Comparison of ENCODE assay signal across 8 mouse cellular contexts in the genomic region with DNA sequence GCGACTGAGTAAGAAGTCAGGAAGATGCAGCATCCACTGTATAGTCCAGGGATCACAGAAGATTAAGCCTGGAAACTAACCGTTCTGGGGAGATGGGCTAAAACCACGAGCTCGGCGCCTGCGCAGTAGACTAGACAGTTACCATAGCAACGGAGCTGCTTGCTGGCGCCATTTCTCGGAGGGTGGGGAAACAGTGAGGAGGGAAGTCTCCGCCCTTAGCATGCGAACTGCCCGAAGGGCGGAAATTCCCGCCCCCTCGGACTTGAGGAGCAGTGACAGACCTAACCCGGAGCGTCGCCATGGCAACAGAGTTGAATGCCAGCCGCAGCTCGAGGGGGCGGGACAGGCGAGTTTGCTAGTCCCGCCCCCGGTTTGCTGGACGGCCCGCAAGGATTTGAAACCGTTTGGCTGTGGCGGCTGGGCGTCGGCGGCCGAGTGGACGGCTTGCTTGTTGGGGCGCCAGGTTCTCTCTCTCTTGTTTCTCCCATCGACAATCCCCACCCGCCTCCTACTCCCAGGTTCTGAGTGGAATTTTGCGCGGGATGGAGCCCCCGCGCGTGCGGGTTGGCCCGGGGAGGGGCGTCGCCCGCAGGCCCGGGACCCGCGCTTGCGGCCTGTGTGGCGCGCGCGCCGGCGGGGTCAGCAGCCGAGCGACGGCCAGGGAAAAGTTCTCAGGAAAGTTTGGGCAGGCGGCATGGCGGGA. TPM values are rescaled to one million over a fixed set of nuclear protein-coding genes. Genes with fewer than 3 reads are reported as not detected.
DNase-seq lines count a peak whose midpoint lies in the region; ATAC-seq lines count a peak whose summit lies in the region.

A gene (plus strand): TSS at position 304 of the 703 bp plus-strand sequence.

- ATAC-seq in forebrain, embryonic 14.5 days: peak; percentile 95
- peak; percentile 94 for ATAC-seq in neural tube, embryonic 15.5 days (ENCODE audit: low FRiP score)

- peak; percentile 100 for DNase-seq in ES-CJ7 (ENCODE audit: low read depth, low spot score)
- peak; percentile 89 for DNase-seq in cerebellum, adult 11 months
- DNase-seq in forebrain, embryonic 14.5 days (ENCODE audit: low spot score): peak; percentile 99
- DNase-seq in heart, postnatal 14 days: peak; percentile 96 to 97
- DNase-seq in layer of hippocampus, adult 11-12 months (ENCODE audit: low spot score): peak; percentile 99
- DNase-seq in lung, adult 18-20 months: peak; percentile 99
- peak; percentile 99 for DNase-seq in testis, postnatal 14 days (ENCODE audit: low spot score)

- no peaks in the 10 kb centered on the region for H3K27me3 ChIP-seq in forebrain, embryonic 14.5 days (replicated peaks; ENCODE audit: control insufficient read depth, insufficient read depth, low read length)
- 0 out of 2 replicates have a peak, but pooled peaks cover 4% of the 10 kb centered on the region for H3K27me3 ChIP-seq in neural tube, embryonic 15.5 days (replicated peaks)

- H3K4me1 ChIP-seq in forebrain, embryonic 14.5 days (ENCODE audit: control insufficient read depth, insufficient read depth, low read length): peaks cover 12% of the 10 kb centered on the region
- H3K4me1 ChIP-seq in neural tube, embryonic 15.5 days: peaks cover 18% of the 10 kb centered on the region

- peak within 1 kb of the TSS; percentile 57 for H3K4me3 ChIP-seq in forebrain, embryonic 14.5 days (ENCODE audit: low read depth, low read length)
- peak within 1 kb of the TSS; percentile 53 for H3K4me3 ChIP-seq in neural tube, embryonic 15.5 days (replicated peaks)

- H3K4me2 ChIP-seq in forebrain, embryonic 14.5 days (ENCODE audit: low read length): peak within 1 kb of the TSS; percentile 70
- peak within 1 kb of the TSS; percentile 73 for H3K4me2 ChIP-seq in neural tube, embryonic 15.5 days

- H3K36me3 ChIP-seq in forebrain, embryonic 14.5 days (ENCODE audit: control insufficient read depth, insufficient read depth, low read length): no peaks in the 10 kb centered on the region
- H3K36me3 ChIP-seq in neural tube, embryonic 15.5 days: no peaks in the 10 kb centered on the region

- intact Hi-C loops in heart, postnatal 14 days (cut with DNase I): loop anchor here (10.0 kb wide), 1 partner anchor 500 kb away; a partner anchor contains a TSS

- under 1% methylated on average over 61 of the region's 61 CpGs for WGBS in forebrain, embryonic 14.5 days
- under 1% methylated on average over 61 of the region's 61 CpGs for WGBS in neural tube, embryonic 15.5 days

- H3K27ac ChIP-seq in forebrain, embryonic 14.5 days (ENCODE audit: low read depth, low read length): no peak within 1 kb of the TSS; the same call in 1 of the 2 replicates
- H3K27ac ChIP-seq in neural tube, embryonic 15.5 days (replicated peaks): peak within 1 kb of the TSS; percentile 58

- H3K9ac ChIP-seq in forebrain, embryonic 14.5 days (ENCODE audit: low read length): peak within 1 kb of the TSS; percentile 78
- H3K9ac ChIP-seq in neural tube, embryonic 15.5 days (replicated peaks): peak within 1 kb of the TSS; percentile 47

- no peaks in the 10 kb centered on the region for H3K9me3 ChIP-seq in forebrain, embryonic 14.5 days (replicated peaks; ENCODE audit: control insufficient read depth, low read length)
- no peaks in the 10 kb centered on the region for H3K9me3 ChIP-seq in neural tube, embryonic 15.5 days (replicated peaks)

RNA-seq across cellular contexts. Expression of the gene that starts here (rescaled TPM):
- polyA plus RNA-seq in forebrain, embryonic 14.5 days (2014; fragmentation: Nextera tagmentation; extraction: Ambion mirVana): 13.6 and 14.6 TPM in 2 replicates
- 1 to 10 TPM; 8.7 to 9.0 TPM for total RNA-seq in heart, postnatal 14 days (2021)
- polyA plus RNA-seq in neural tube, embryonic 15.5 days (2015; fragmentation: Nextera tagmentation; extraction: Ambion mirVana): 6.4 and 6.5 TPM in 2 replicates
